Mouse (Mus musculus): ENCODE data around the gene Slc17a2. TPM values are rescaled to one million over a fixed set of nuclear protein-coding genes. Genes with fewer than 3 reads are reported as not detected.

Gene Slc17a2
- polyA plus RNA-seq, 1 experiment from 2014 or later: not detected

DNA sequence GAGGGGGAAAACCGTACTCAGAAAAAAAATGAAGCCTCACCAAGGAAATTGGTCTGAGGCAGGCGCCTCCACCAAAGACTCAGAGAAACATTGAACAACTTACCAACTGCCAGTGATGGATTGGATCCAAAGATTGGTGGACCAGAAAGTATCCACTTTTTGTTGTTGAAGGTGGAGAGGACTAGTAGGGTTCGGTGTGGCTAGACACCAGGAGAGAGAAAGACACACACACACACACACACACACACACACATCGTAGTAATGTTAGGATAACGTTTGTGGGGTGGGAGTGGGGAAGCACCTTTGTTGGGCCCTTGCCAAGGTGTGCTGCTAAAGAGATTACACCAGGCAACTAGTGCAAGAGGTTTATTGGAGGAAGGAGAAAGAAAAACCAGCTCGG lies 60.2 kb downstream of the Slc17a2 start:
- WGBS: 90% methylated on average over 6 of the region's 6 CpGs

GRCm38 (mm10) chr13:23867405-23867804 lies 60.6 kb downstream of the Slc17a2 start, which contains the start of gene Slc17a1:
TSS of gene Slc17a1 (plus strand) at chr13:23867750.
- Histone ChIP-seq H3K27me3 (replicated peaks; ENCODE audit: low read depth, poor library complexity, severe bottlenecking) (no peaks in the 10 kb centered on the region), H3K9me3 (no peaks in the 10 kb centered on the region), H3K27ac (replicated peaks) (no peak within 1 kb of the TSS), H3K4me3 (no peak within 1 kb of the TSS), H3K4me1 (peaks cover 3% of the 10 kb centered on the region), H3K36me3 (replicated peaks) (no peaks in the 10 kb centered on the region)
- WGBS: 89% methylated on average over 7 of the region's 7 CpGs
- no peak for DNase-seq (ENCODE audit: low spot score)

More for the DNA sequence above, 60.2 kb downstream of the Slc17a2 start:
- Histone ChIP-seq H3K27me3 (replicated peaks; ENCODE audit: low read depth, poor library complexity, severe bottlenecking) (no peaks in the 10 kb centered on the region), H3K4me3 (no peak overlapping the region), H3K27ac (replicated peaks) (no peak overlapping the region), H3K4me1 (peaks cover 3% of the 10 kb centered on the region), H3K9me3 (no peaks in the 10 kb centered on the region), H3K36me3 (replicated peaks) (no peaks in the 10 kb centered on the region)
- no peak for DNase-seq (ENCODE audit: low spot score)

DNA sequence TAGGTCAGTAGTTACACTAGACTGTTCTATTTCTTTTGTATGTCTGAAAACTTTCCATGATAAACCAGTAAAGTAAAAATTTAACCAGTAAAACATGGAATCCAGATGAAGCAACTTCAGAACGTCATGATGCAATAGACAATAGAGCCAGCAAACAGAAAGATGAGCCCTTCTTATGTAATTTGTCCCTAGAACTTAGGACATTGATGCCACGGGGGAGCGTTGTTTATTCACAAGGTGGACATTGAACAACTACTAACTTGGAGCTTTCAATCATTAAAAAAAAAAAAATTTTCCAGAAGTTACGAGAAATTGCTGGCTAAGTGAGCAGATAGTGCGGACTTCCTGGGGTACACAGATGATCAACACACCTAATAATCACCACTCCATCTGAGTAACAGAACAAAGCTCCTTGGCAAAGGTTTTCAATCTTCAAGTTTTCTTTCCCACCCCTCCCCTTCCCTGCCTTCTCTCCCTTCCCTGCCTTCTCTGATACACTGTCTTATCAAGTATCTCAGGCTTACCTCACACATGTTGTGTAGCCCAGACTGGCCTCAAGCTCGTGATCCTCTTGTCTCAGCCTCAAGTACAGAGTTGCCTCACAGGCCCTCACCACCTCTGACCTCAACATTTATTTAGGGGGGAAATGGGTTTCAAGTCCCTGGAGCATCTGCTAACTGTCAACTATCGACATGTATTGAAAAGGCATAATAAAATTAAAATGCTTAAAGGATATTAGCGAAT lies 62.2 kb downstream of the Slc17a2 start:
- DNase-seq (ENCODE audit: low spot score): no peak
- Histone ChIP-seq H3K27ac (replicated peaks) (no peak overlapping the region), H3K27me3 (replicated peaks; ENCODE audit: low read depth, poor library complexity, severe bottlenecking) (no peaks in the 10 kb centered on the region), H3K9me3 (no peaks in the 10 kb centered on the region), H3K4me1 (peaks cover 3% of the 10 kb centered on the region), H3K4me3 (no peak overlapping the region), H3K36me3 (replicated peaks) (no peaks in the 10 kb centered on the region)
- 87% methylated on average over 8 of the region's 8 CpGs for WGBS

DNA sequence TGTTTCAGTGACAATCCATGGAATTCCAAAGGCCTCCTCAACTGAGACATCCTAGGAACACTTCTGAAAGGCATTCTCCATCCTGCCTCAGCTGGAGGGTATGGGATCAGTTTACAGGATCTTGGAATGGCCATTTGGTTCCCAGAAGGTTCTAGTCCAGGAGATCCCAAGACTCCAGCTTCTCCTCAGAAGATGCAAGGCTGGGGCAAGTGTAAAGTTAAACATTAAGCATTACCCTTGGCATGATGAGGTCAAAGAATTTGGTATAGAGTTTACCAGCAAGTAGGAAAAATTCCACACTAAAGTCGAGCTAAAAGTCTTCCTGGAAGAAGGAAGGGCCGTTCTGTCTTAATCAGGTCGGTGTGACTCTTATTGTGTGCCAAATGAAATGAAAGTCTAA lies 63.2 kb downstream of the Slc17a2 start:
- Histone ChIP-seq H3K4me3 (no peak overlapping the region), H3K4me1 (peaks cover 3% of the 10 kb centered on the region), H3K36me3 (replicated peaks) (no peaks in the 10 kb centered on the region), H3K27me3 (replicated peaks; ENCODE audit: low read depth, poor library complexity, severe bottlenecking) (no peaks in the 10 kb centered on the region), H3K9me3 (no peaks in the 10 kb centered on the region), H3K27ac (replicated peaks) (no peak overlapping the region)
- no peak for DNase-seq (ENCODE audit: low spot score)
- 80% methylated on average over 3 of the region's 3 CpGs for WGBS

DNA sequence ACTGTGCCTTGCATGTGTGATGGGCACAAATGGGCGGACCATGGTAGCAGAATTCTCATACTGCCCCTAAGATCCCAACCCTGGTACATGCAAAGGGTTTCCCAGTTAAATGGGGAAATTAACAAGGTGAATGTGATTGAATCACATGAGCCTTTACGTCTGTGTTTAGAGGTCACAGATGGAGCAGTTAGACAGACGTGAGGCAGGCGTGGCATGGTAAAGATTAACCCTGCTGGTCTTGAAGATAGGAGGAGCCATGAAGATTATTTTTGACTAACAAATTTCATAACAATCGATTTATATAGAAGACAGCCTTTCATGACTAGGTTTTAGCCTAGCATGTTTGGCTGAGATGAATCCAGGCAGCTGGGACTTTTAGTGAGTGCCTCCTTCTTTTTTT lies 66.3 kb downstream of the Slc17a2 start:
- Histone ChIP-seq H3K9me3 (no peaks in the 10 kb centered on the region), H3K27ac (replicated peaks) (no peak overlapping the region), H3K36me3 (replicated peaks) (no peaks in the 10 kb centered on the region), H3K4me3 (no peak overlapping the region), H3K27me3 (replicated peaks; ENCODE audit: low read depth, poor library complexity, severe bottlenecking) (no peaks in the 10 kb centered on the region), H3K4me1 (no peaks in the 10 kb centered on the region)
- no peak for DNase-seq (ENCODE audit: low spot score)
- 82% methylated on average over 5 of the region's 5 CpGs for WGBS

Other genes starting within 250 kb of the Slc17a2 start
- gene Hist1h3e, start 244.6 kb upstream of the Slc17a2 start, polyA plus RNA-seq (2016; fragmentation: Nextera tagmentation; extraction: Ambion mirVana): 5.8 and 6.8 TPM in 2 replicates
- 96.8 and 97.7 TPM in 2 replicates for gene Hist1h2ae, start 235.8 kb upstream of the Slc17a2 start, polyA plus RNA-seq (2016; fragmentation: Nextera tagmentation; extraction: Ambion mirVana)
- 7.0 and 9.8 TPM in 2 replicates for gene Hist1h2bg, start 235.6 kb upstream of the Slc17a2 start, polyA plus RNA-seq (2016; fragmentation: Nextera tagmentation; extraction: Ambion mirVana)
- gene Hist1h2bf, start 232.8 kb upstream of the Slc17a2 start, polyA plus RNA-seq (2016; fragmentation: Nextera tagmentation; extraction: Ambion mirVana): 4.0 and 4.8 TPM in 2 replicates
- gene Hist1h2ad, start 232.6 kb upstream of the Slc17a2 start, polyA plus RNA-seq (2016; fragmentation: Nextera tagmentation; extraction: Ambion mirVana): 0.97 and 3.8 TPM in 2 replicates
- gene Hist1h3d, start 231.2 kb upstream of the Slc17a2 start, polyA plus RNA-seq (2016; fragmentation: Nextera tagmentation; extraction: Ambion mirVana): 9.3 and 10.5 TPM in 2 replicates
- 97.2 and 97.7 TPM in 2 replicates for gene Hist1h4d, start 225.4 kb upstream of the Slc17a2 start, polyA plus RNA-seq (2016; fragmentation: Nextera tagmentation; extraction: Ambion mirVana)
- 3.1 and 4.0 TPM in 2 replicates for gene Hist1h2be, start 185.9 kb upstream of the Slc17a2 start, polyA plus RNA-seq (2016; fragmentation: Nextera tagmentation; extraction: Ambion mirVana)
- 18.4 and 19.5 TPM in 2 replicates for gene Hist1h1e, start 184.4 kb upstream of the Slc17a2 start, polyA plus RNA-seq (2016; fragmentation: Nextera tagmentation; extraction: Ambion mirVana)
- 0.91 and 1.3 TPM in 2 replicates for gene Hist1h2ac, start 123.0 kb upstream of the Slc17a2 start, polyA plus RNA-seq (2016; fragmentation: Nextera tagmentation; extraction: Ambion mirVana)
- gene Hist1h2bc, start 122.8 kb upstream of the Slc17a2 start, polyA plus RNA-seq (2016; fragmentation: Nextera tagmentation; extraction: Ambion mirVana): 19.0 and 20.3 TPM in 2 replicates
- 0.28 TPM in 1 of 2 replicates, not detected in the other for gene Hist1h1t, start 111.2 kb upstream of the Slc17a2 start, polyA plus RNA-seq (2016; fragmentation: Nextera tagmentation; extraction: Ambion mirVana)
- 6.6 and 6.8 TPM in 2 replicates for gene Hist1h4c, start 108.5 kb upstream of the Slc17a2 start, polyA plus RNA-seq (2016; fragmentation: Nextera tagmentation; extraction: Ambion mirVana)
- 1.5 and 2.0 TPM in 2 replicates for gene Hfe, start 96.1 kb upstream of the Slc17a2 start, polyA plus RNA-seq (2016; fragmentation: Nextera tagmentation; extraction: Ambion mirVana)
- 9.1 and 9.2 TPM in 2 replicates for gene Hist1h1c, start 68.2 kb upstream of the Slc17a2 start, polyA plus RNA-seq (2016; fragmentation: Nextera tagmentation; extraction: Ambion mirVana)
- gene Hist1h3c, start 61.4 kb upstream of the Slc17a2 start, polyA plus RNA-seq (2016; fragmentation: Nextera tagmentation; extraction: Ambion mirVana): 8.6 and 10.0 TPM in 2 replicates
- gene Hist1h2bb, start 60.3 kb upstream of the Slc17a2 start, polyA plus RNA-seq (2016; fragmentation: Nextera tagmentation; extraction: Ambion mirVana): 1.9 and 2.9 TPM in 2 replicates
- gene Hist1h2ab, start 55.9 kb upstream of the Slc17a2 start, polyA plus RNA-seq (2016; fragmentation: Nextera tagmentation; extraction: Ambion mirVana): 39.1 and 43.8 TPM in 2 replicates
- 9.5 and 10.3 TPM in 2 replicates for gene Hist1h3b, start 54.7 kb upstream of the Slc17a2 start, polyA plus RNA-seq (2016; fragmentation: Nextera tagmentation; extraction: Ambion mirVana)
- gene Hist1h4b, start 50.0 kb upstream of the Slc17a2 start, polyA plus RNA-seq (2016; fragmentation: Nextera tagmentation; extraction: Ambion mirVana): 2.8 and 7.1 TPM in 2 replicates
- 0.54 and 0.65 TPM in 2 replicates for gene Hist1h4a, start 45.8 kb upstream of the Slc17a2 start, polyA plus RNA-seq (2016; fragmentation: Nextera tagmentation; extraction: Ambion mirVana)
- gene Hist1h3a, start 44.6 kb upstream of the Slc17a2 start, polyA plus RNA-seq (2016; fragmentation: Nextera tagmentation; extraction: Ambion mirVana): 4.7 and 5.0 TPM in 2 replicates
- gene Hist1h1a, start 43.3 kb upstream of the Slc17a2 start, polyA plus RNA-seq (2016; fragmentation: Nextera tagmentation; extraction: Ambion mirVana): 2.7 and 4.0 TPM in 2 replicates
- 0.26 TPM in 1 of 2 replicates, not detected in the other for gene Trim38, start 37.1 kb upstream of the Slc17a2 start, polyA plus RNA-seq (2016; fragmentation: Nextera tagmentation; extraction: Ambion mirVana)
- not detected in 2 replicates for gene Slc17a3, start 32.4 kb downstream of the Slc17a2 start, polyA plus RNA-seq (2016; fragmentation: Nextera tagmentation; extraction: Ambion mirVana)
- not detected in 2 replicates for gene Slc17a1, start 60.8 kb downstream of the Slc17a2 start, polyA plus RNA-seq (2016; fragmentation: Nextera tagmentation; extraction: Ambion mirVana)
- not detected in 2 replicates for gene Slc17a4, start 108.0 kb downstream of the Slc17a2 start, polyA plus RNA-seq (2016; fragmentation: Nextera tagmentation; extraction: Ambion mirVana)
- gene Hist1h2ba, start 127.2 kb downstream of the Slc17a2 start, polyA plus RNA-seq (2016; fragmentation: Nextera tagmentation; extraction: Ambion mirVana): not detected in 2 replicates
- not detected in 2 replicates for gene Hist1h2aa, start 127.5 kb downstream of the Slc17a2 start, polyA plus RNA-seq (2016; fragmentation: Nextera tagmentation; extraction: Ambion mirVana)
- 0.14 and 0.31 TPM in 2 replicates for gene Scgn, start 184.2 kb downstream of the Slc17a2 start, polyA plus RNA-seq (2016; fragmentation: Nextera tagmentation; extraction: Ambion mirVana)

All from embryonic facial prominence, embryonic 10.5 days (tissue).